8 mouse cellular contexts compared by ENCODE assay signal in the genomic region with DNA sequence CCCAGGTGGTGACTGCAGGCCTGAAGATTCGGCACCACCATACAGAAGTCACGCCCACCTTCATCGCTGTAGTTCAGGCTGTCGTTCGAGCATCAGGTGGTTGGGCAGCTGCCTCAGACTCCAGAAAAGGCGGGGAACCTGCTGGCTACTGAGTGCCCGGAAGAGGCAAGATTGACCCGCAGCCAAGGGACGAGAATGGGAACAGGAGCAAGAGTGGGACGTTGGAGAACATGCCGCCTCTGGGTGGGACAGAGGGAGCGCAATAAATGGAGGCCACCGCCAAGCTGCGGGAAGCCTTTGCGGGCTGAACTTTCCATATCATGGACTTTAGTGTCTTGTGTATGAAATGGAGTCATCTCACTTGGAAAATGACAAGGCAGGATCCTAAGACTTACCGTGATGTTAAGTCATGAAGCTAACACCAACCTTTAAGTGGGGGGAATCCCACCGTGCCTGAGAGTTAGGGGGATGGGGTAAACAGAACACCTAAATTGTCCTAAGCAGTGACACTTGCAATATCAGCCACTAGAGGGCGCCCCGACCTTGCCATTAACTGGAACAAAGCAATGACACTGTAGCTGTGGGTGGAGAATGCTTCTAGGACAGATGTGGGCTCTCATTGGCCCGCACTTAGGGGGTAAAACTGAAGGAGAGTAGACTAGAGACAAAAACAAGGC. TPM values are rescaled to one million over a fixed set of nuclear protein-coding genes. Genes with fewer than 3 reads are reported as not detected.
DNase-seq lines count a peak whose midpoint lies in the region; ATAC-seq and TF ChIP-seq lines count a peak whose summit lies in the region.

No protein-coding gene starts in this region.

- H3K4me2 ChIP-seq in heart, embryonic 13.5 days = peak overlapping the region; percentile 46
- peak overlapping the region; percentile 30; the same call in 1 of the 2 replicates for H3K4me2 ChIP-seq in kidney, postnatal 0 days (ENCODE audit: low read length)
- peak overlapping the region; percentile 36 for H3K4me2 ChIP-seq in stomach, embryonic 15.5 days

- H3K27me3 ChIP-seq in heart, embryonic 13.5 days (replicated peaks) = peaks cover 34% of the 10 kb centered on the region
- H3K27me3 ChIP-seq in kidney, postnatal 0 days (ENCODE audit: insufficient read depth, low read length) = no peaks in the 10 kb centered on the region
- no peaks in the 10 kb centered on the region for H3K27me3 ChIP-seq in liver, adult 2 months (ENCODE audit: control insufficient read depth, insufficient read depth, low read length)
- H3K27me3 ChIP-seq in stomach, embryonic 15.5 days (replicated peaks) = no peaks in the 10 kb centered on the region

- H3K4me3 ChIP-seq in heart, embryonic 13.5 days = peak overlapping the region; percentile 1; the same call in 1 of the 2 replicates
- no peak overlapping the region for H3K4me3 ChIP-seq in kidney, postnatal 0 days (replicated peaks; ENCODE audit: low read depth, low read length)
- no peak overlapping the region for H3K4me3 ChIP-seq in liver, adult 2 months (ENCODE audit: insufficient read depth, low read depth, low read length)
- H3K4me3 ChIP-seq in stomach, embryonic 15.5 days (replicated peaks) = no peak overlapping the region

- H3K79me2 ChIP-seq in liver, adult 2 months (ENCODE audit: control insufficient read depth, insufficient read depth, low read length) = no peaks in the 10 kb centered on the region

- no peak overlapping the region for H3K27ac ChIP-seq in heart, embryonic 13.5 days (replicated peaks)
- H3K27ac ChIP-seq in kidney, postnatal 0 days = no peak overlapping the region
- no peak overlapping the region for H3K27ac ChIP-seq in liver, adult 2 months (replicated peaks; ENCODE audit: insufficient read depth, low read depth, low read length)
- H3K27ac ChIP-seq in stomach, embryonic 15.5 days = no peak overlapping the region

- no peaks in the 10 kb centered on the region for H3K9me3 ChIP-seq in heart, embryonic 13.5 days
- no peaks in the 10 kb centered on the region for H3K9me3 ChIP-seq in kidney, postnatal 0 days (replicated peaks; ENCODE audit: low read length)
- no peaks in the 10 kb centered on the region for H3K9me3 ChIP-seq in stomach, embryonic 15.5 days

- 20% methylated on average over 20 of the region's 20 CpGs for WGBS in heart, embryonic 13.5 days
- WGBS in kidney, postnatal 0 days = 16% methylated on average over 20 of the region's 20 CpGs
- 27% methylated on average over 20 of the region's 20 CpGs for WGBS in liver, adult 2 months
- WGBS in stomach, embryonic 15.5 days = 18% methylated on average over 20 of the region's 20 CpGs

- peak; percentile 91 for TF ChIP-seq CTCF in brain, embryonic 14.5 days (IDR thresholded peaks at IDR 0.05; ENCODE audit: borderline replicate concordance, extremely low read depth, insufficient read depth, insufficient read length)
- peak; percentile 99 for TF ChIP-seq CTCF in kidney, postnatal 0 days (IDR thresholded peaks at IDR 0.05; ENCODE audit: low read depth)
- TF ChIP-seq CTCF in liver, adult 2 months (IDR thresholded peaks at IDR 0.05; ENCODE audit: low read depth, low read length) = peak; percentile 82

- H3K9ac ChIP-seq in heart, embryonic 13.5 days = peak overlapping the region; percentile 7; the same call in 1 of the 2 replicates
- H3K9ac ChIP-seq in kidney, postnatal 0 days (ENCODE audit: low read depth, low read length) = no peak overlapping the region
- H3K9ac ChIP-seq in liver, adult 2 months (ENCODE audit: low read depth, low read length) = no peak overlapping the region
- H3K9ac ChIP-seq in stomach, embryonic 15.5 days = no peak overlapping the region

- DNase-seq in CD4-positive helper T cell, adult 2 months (ENCODE audit: low read depth, low spot score) = peak; percentile 86
- peak; percentile 94 for DNase-seq in brain, embryonic 14.5 days (ENCODE audit: low read depth)
- peak; percentile 94 for DNase-seq in kidney, postnatal 0 days (ENCODE audit: low spot score)
- DNase-seq in liver, adult 2 months (ENCODE audit: extremely low read depth, low read depth, low spot score) = peak; percentile 50
- DNase-seq in natural killer cell, adult 2 months (ENCODE audit: low spot score in 2 of 2) = peak; percentile 85 to 91

- peak; percentile 56 for ATAC-seq in erythroid progenitor cell, adult 5-6 weeks (replicated peaks; ENCODE audit: low FRiP score, poor library complexity, severe bottlenecking)
- ATAC-seq in heart, embryonic 13.5 days (ENCODE audit: extremely low read depth, insufficient number of reproducible peaks, low FRiP score, low TSS enrichment) = no peak
- peak; percentile 18; the same call in 1 of the 2 replicates for ATAC-seq in kidney, postnatal 0 days (replicated peaks; ENCODE audit: low FRiP score, low read depth)
- ATAC-seq in stomach, embryonic 15.5 days (ENCODE audit: insufficient read depth, low FRiP score, low read depth) = no peak

- TF ChIP-seq POLR2A in brain, embryonic 14.5 days (IDR thresholded peaks at IDR 0.05; ENCODE audit: borderline replicate concordance, extremely low read depth, insufficient read depth, insufficient read length, poor library complexity, severe bottlenecking) = no peak
- no peak for TF ChIP-seq POLR2A in liver, adult 2 months (IDR thresholded peaks at IDR 0.05; ENCODE audit: extremely low read depth, insufficient read depth, low read length)

- H3K36me3 ChIP-seq in heart, embryonic 13.5 days = no peaks in the 10 kb centered on the region
- H3K36me3 ChIP-seq in kidney, postnatal 0 days (ENCODE audit: insufficient read depth, low read length) = no peaks in the 10 kb centered on the region
- H3K36me3 ChIP-seq in liver, adult 2 months (ENCODE audit: control insufficient read depth, insufficient read depth, low read length) = no peaks in the 10 kb centered on the region
- no peaks in the 10 kb centered on the region for H3K36me3 ChIP-seq in stomach, embryonic 15.5 days

- peaks cover 35% of the 10 kb centered on the region for H3K4me1 ChIP-seq in heart, embryonic 13.5 days
- peaks cover 21% of the 10 kb centered on the region for H3K4me1 ChIP-seq in kidney, postnatal 0 days (replicated peaks; ENCODE audit: insufficient read depth, low read length)
- no peaks in the 10 kb centered on the region for H3K4me1 ChIP-seq in liver, adult 2 months (ENCODE audit: control insufficient read depth, insufficient read depth, low read length)
- H3K4me1 ChIP-seq in stomach, embryonic 15.5 days = peaks cover 23% of the 10 kb centered on the region

RNA-seq across cellular contexts. Expression of gene Ggt5, which starts 3.1 kb away (rescaled TPM):
- 5.2 and 6.7 TPM in 2 replicates for polyA plus RNA-seq in brain, embryonic 14.5 days (2012; rRNA removed)
- 1.1 TPM in 1 of 2 replicates, not detected in the other for total RNA-seq in erythroid progenitor cell, adult 5-6 weeks (2015; ENCODE audit: low replicate concordance)
- total RNA-seq in erythroid progenitor cell, adult 5-6 weeks (2017; ENCODE audit: low replicate concordance) = 0.39 TPM in 1 of 2 replicates, not detected in the other
- 7.1 TPM in 2 replicates for polyA plus RNA-seq in heart, embryonic 13.5 days (2015; fragmentation: Nextera tagmentation; extraction: Ambion mirVana)
- polyA plus RNA-seq in kidney, postnatal 0 days (2015; fragmentation: Nextera tagmentation; extraction: Ambion mirVana) = 4.2 and 5.1 TPM in 2 replicates
- 1.2 and 2.0 TPM in 2 replicates for total RNA-seq in liver, adult 2 months (2014; rRNA removed)
- 7.0 and 10.6 TPM in 2 replicates for polyA plus RNA-seq in liver, adult 2 months (2012; rRNA removed)
- 7.0 and 7.2 TPM in 2 replicates for polyA plus RNA-seq in stomach, embryonic 15.5 days (2015; fragmentation: Nextera tagmentation; extraction: Ambion mirVana)

RNA-seq across cellular contexts. Expression of gene Ggt1, which starts 24.6 kb away (rescaled TPM):
- 2.3 and 2.6 TPM in 2 replicates for polyA plus RNA-seq in brain, embryonic 14.5 days (2012; rRNA removed)
- total RNA-seq in erythroid progenitor cell, adult 5-6 weeks (2015; ENCODE audit: low replicate concordance) = not detected in 2 replicates
- total RNA-seq in erythroid progenitor cell, adult 5-6 weeks (2017; ENCODE audit: low replicate concordance) = not detected in 2 replicates
- 0.52 and 0.76 TPM in 2 replicates for polyA plus RNA-seq in heart, embryonic 13.5 days (2015; fragmentation: Nextera tagmentation; extraction: Ambion mirVana)
- 317 and 388 TPM in 2 replicates for polyA plus RNA-seq in kidney, postnatal 0 days (2015; fragmentation: Nextera tagmentation; extraction: Ambion mirVana)
- 0.54 and 0.92 TPM in 2 replicates for total RNA-seq in liver, adult 2 months (2014; rRNA removed)
- polyA plus RNA-seq in liver, adult 2 months (2012; rRNA removed) = 0.20 and 0.68 TPM in 2 replicates
- 26.5 and 36.2 TPM in 2 replicates for polyA plus RNA-seq in stomach, embryonic 15.5 days (2015; fragmentation: Nextera tagmentation; extraction: Ambion mirVana)

RNA-seq across cellular contexts. Expression of gene Lrrc75b, which starts 25.9 kb away (rescaled TPM):
- polyA plus RNA-seq in brain, embryonic 14.5 days (2012; rRNA removed) = 22.7 and 38.8 TPM in 2 replicates
- total RNA-seq in erythroid progenitor cell, adult 5-6 weeks (2015; ENCODE audit: low replicate concordance) = not detected in 2 replicates
- total RNA-seq in erythroid progenitor cell, adult 5-6 weeks (2017; ENCODE audit: low replicate concordance) = not detected in 2 replicates
- polyA plus RNA-seq in heart, embryonic 13.5 days (2015; fragmentation: Nextera tagmentation; extraction: Ambion mirVana) = 1.2 TPM in 2 replicates
- polyA plus RNA-seq in kidney, postnatal 0 days (2015; fragmentation: Nextera tagmentation; extraction: Ambion mirVana) = 2.6 and 2.7 TPM in 2 replicates
- total RNA-seq in liver, adult 2 months (2014; rRNA removed) = under 0.01 TPM in 1 of 2 replicates, not detected in the other
- polyA plus RNA-seq in liver, adult 2 months (2012; rRNA removed) = 0.02 TPM in 1 of 2 replicates, not detected in the other
- polyA plus RNA-seq in stomach, embryonic 15.5 days (2015; fragmentation: Nextera tagmentation; extraction: Ambion mirVana) = 1.6 and 2.6 TPM in 2 replicates

RNA-seq across cellular contexts. Expression of gene Susd2, which starts 57.8 kb away (rescaled TPM):
- polyA plus RNA-seq in brain, embryonic 14.5 days (2012; rRNA removed) = 2.9 and 4.8 TPM in 2 replicates
- 2.5 and 3.4 TPM in 2 replicates for total RNA-seq in erythroid progenitor cell, adult 5-6 weeks (2015; ENCODE audit: low replicate concordance)
- 2.1 and 2.3 TPM in 2 replicates for total RNA-seq in erythroid progenitor cell, adult 5-6 weeks (2017; ENCODE audit: low replicate concordance)
- 8.2 TPM in 2 replicates for polyA plus RNA-seq in heart, embryonic 13.5 days (2015; fragmentation: Nextera tagmentation; extraction: Ambion mirVana)
- 33.7 and 38.7 TPM in 2 replicates for polyA plus RNA-seq in kidney, postnatal 0 days (2015; fragmentation: Nextera tagmentation; extraction: Ambion mirVana)
- total RNA-seq in liver, adult 2 months (2014; rRNA removed) = 1.0 and 1.1 TPM in 2 replicates
- polyA plus RNA-seq in liver, adult 2 months (2012; rRNA removed) = 2.0 and 2.8 TPM in 2 replicates
- polyA plus RNA-seq in stomach, embryonic 15.5 days (2015; fragmentation: Nextera tagmentation; extraction: Ambion mirVana) = 11.7 and 11.8 TPM in 2 replicates

Comparison
In these comparisons a context has a peak if more than half of its experiments do, and no peak if none do; other contexts are left out.
1. ATAC-seq: peak in erythroid progenitor cell, adult 5-6 weeks (single experiment) and kidney, postnatal 0 days (single experiment); none in heart, embryonic 13.5 days (single experiment) and stomach, embryonic 15.5 days (single experiment).
2. Peak in every context shown above with its lines, with median percentiles within 50 percentile points of each other: DNase-seq, CTCF ChIP-seq and H3K4me2 ChIP-seq.